Mouse (Mus musculus): ENCODE results near the gene Fam98b. TPM values are rescaled to one million over a fixed set of nuclear protein-coding genes. Genes with fewer than 3 reads are reported as not detected.

Fam98b gene
- polyA plus RNA-seq (2016; fragmentation: Nextera tagmentation; extraction: Ambion mirVana), result 19.8 and 19.9 TPM in 2 replicates

DNA sequence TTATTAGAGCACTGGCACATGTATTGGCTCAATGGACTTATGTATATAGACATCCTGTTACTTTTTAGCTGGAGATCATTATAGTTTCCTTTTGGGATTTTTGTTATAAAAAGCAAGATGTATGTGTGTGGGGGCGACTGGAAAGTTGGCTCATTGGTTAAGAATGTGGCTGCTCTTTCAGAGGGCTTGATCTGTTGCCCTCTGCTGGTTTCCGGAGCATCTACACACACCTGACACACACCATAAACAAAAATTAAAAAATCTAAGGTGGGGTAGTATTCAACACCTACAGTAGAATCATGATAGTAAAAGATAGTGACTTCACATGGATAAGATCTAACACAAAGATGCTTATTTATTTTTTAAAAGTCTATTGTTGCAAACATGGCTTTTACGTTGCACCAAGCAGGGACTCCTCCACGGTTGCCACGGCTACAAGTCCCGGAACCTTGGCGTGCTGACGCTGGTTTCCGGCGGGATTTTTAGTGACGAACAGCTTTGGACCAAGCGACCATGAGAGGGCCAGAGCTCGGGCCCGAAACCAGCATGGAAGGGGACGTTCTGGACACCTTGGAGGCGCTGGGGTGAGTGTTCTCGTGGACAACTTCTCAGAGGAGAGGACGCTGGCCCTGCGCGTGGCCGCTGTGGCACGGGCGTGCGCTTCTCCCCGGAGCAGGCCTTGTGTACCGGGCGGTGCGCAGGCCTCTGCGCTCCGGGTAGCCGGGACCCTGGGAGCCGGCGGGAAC is at the start of gene Fam98b:
Gene Fam98b (plus strand): TSS at position 485 of the 746 bp plus-strand sequence.
- 0 out of 2 replicates have a peak, but pooled peaks cover under 1% of the 10 kb centered on the region for H3K27me3 ChIP-seq (replicated peaks; ENCODE audit: low read depth, poor library complexity, severe bottlenecking)
- H3K9me3 ChIP-seq, result no peaks in the 10 kb centered on the region
- H3K27ac ChIP-seq (replicated peaks), result peak within 1 kb of the TSS; percentile 99
- H3K4me1 ChIP-seq, result peaks cover 9% of the 10 kb centered on the region
- peak within 1 kb of the TSS; percentile 93 for H3K4me3 ChIP-seq
- under 1% methylated on average over 33 of the region's 33 CpGs for WGBS
- peak; percentile 93 for DNase-seq (ENCODE audit: low spot score)
- H3K36me3 ChIP-seq (replicated peaks), result peaks cover 10% of the 10 kb centered on the region; the same call in 1 of the 2 replicates

DNA sequence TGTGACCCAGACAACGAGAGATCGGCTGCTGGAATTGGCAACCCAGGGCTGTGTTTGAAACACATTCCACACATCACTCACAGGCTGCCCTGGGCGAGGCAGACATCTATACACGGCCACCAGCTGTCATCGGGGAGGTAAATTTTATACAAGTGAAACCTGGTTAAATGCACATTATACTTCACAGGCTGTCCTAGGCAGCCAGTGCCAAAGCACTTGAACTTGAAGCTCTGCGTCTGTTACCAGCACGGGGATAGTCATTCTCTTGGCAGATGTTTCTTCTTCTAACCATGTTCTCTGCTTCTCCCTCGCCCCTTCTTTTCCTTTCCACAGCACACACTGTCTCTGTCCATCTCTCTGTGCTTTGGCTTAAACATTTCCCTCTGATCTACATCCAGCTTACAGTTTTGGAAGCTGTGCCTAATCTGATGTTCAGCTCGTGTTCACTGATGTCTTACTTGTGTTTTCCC is 48.6 kb upstream of the Fam98b start:
- H3K4me3 ChIP-seq, result no peak overlapping the region
- H3K27ac ChIP-seq (replicated peaks), result no peak overlapping the region
- WGBS, result 65% methylated on average over 9 of the region's 9 CpGs
- no peaks in the 10 kb centered on the region for H3K27me3 ChIP-seq (replicated peaks; ENCODE audit: low read depth, poor library complexity, severe bottlenecking)
- H3K9me3 ChIP-seq, result no peaks in the 10 kb centered on the region
- H3K4me1 ChIP-seq, result peaks cover 20% of the 10 kb centered on the region
- no peak for DNase-seq (ENCODE audit: low spot score)
- H3K36me3 ChIP-seq (replicated peaks), result no peaks in the 10 kb centered on the region

DNA sequence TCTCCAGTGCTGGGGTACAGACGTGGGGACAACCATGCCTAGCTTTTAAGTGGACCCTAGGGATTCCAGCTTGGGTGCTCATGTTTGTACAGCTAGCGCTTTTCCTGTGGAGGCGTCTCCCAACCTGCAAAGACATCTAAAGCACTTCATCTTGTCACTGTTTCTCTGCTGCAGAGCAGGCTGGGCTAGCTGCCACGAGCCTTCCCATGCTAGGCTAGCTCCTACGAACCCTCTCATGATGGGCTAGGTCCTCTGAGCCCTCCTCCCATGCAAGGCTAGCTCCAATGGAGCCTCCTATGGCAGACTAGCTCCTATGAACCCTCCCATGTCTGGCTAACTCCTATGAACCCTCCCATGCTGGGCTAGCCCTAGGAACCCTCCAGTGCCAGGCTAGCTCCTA is 46.2 kb upstream of the Fam98b start:
- no peak overlapping the region for H3K4me3 ChIP-seq
- no peaks in the 10 kb centered on the region for H3K27me3 ChIP-seq (replicated peaks; ENCODE audit: low read depth, poor library complexity, severe bottlenecking)
- WGBS, result 74% methylated on average over 5 of the region's 5 CpGs
- no peaks in the 10 kb centered on the region for H3K9me3 ChIP-seq
- no peak for DNase-seq (ENCODE audit: low spot score)
- H3K36me3 ChIP-seq (replicated peaks), result no peaks in the 10 kb centered on the region
- peaks cover 13% of the 10 kb centered on the region for H3K4me1 ChIP-seq
- no peak overlapping the region for H3K27ac ChIP-seq (replicated peaks)

DNA sequence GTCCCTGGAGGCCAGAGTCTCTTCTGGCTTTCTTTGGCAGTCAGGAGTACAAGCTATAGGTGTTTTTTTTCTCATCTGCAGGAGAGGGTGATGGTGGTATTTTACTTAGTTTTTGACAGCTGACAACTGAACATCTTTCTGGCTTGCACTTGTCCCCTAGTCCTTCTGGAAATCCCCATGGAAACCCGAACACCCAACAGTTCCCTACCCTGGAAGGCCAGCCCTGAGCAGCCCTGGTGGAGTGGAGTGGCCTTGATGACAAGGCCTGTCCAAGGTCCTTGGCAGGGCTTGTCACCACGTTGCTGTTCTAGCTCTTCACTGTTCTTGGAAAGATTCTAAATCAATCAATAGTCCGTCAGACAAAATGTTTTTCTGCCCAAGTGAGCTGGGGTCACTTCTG is 45.0 kb upstream of the Fam98b start:
- WGBS, result 76% methylated on average over 3 of the region's 3 CpGs

DNA sequence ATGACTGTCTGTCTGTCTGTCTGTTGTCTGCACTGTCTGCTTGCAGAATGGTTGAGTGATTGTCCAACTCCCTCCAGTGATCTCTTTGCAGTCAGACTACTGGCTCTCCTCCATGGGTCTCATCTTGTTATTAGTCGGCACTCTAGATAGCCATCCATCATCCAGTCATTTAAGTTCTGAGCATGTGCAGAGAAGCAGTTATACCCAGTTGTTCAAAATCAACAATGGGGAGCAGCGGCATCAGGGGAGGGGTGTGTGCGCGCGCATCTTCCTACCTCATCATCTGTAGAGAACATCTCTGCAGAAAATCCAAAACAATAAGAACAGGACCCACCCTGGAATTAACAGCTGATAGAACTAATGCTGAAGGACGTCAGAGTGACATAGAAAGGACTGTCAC is 44.5 kb upstream of the Fam98b start:
- no peak for DNase-seq (ENCODE audit: low spot score)
- H3K9me3 ChIP-seq, result no peaks in the 10 kb centered on the region
- no peaks in the 10 kb centered on the region for H3K36me3 ChIP-seq (replicated peaks)
- WGBS, result 88% methylated on average over 6 of the region's 6 CpGs
- peaks cover 15% of the 10 kb centered on the region for H3K4me1 ChIP-seq
- no peak overlapping the region for H3K4me3 ChIP-seq
- no peak overlapping the region for H3K27ac ChIP-seq (replicated peaks)
- no peaks in the 10 kb centered on the region for H3K27me3 ChIP-seq (replicated peaks; ENCODE audit: low read depth, poor library complexity, severe bottlenecking)

More for the DNA sequence above, 45.0 kb upstream of the Fam98b start:
- Histone ChIP-seq H3K27me3 (replicated peaks; ENCODE audit: low read depth, poor library complexity, severe bottlenecking) (no peaks in the 10 kb centered on the region), H3K36me3 (replicated peaks) (no peaks in the 10 kb centered on the region), H3K4me1 (peaks cover 16% of the 10 kb centered on the region), H3K9me3 (no peaks in the 10 kb centered on the region), H3K27ac (replicated peaks) (no peak overlapping the region), H3K4me3 (no peak overlapping the region)
- DNase-seq (ENCODE audit: low spot score), result no peak

DNA sequence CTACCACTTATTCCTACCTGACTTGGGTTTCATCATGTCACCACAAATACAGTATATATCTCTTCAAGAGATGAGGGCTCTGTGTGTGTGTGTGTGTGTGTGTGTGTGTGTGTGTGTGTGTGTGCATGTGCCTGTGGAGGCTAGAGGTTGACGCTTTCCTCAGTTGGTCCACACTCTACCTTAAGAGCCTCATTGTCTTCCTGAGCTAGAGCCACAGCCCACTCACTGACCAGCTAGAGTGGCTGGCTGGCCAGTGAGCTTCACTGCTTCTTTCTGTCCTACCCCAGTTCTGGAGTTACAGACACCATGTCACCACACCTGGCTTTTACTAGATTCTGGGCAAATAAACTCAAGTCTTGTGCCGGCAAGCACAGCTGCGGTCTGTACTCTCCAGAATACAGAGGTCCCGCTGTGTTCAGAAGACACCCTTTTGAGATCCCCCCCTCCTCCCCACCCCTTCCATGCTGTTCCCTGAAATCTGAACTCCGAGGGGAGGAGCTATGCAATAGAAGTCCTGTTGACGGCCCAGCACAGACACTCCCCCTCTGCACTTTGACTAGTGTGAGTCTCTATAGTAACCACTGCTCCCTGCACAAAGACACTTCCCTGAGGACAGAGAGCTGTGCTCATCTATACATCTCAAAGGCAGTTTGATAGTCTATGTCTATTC is 39.0 kb upstream of the Fam98b start:
- Histone ChIP-seq H3K9me3 (no peaks in the 10 kb centered on the region), H3K4me3 (peak overlapping the region; percentile 43), H3K27me3 (replicated peaks; ENCODE audit: low read depth, poor library complexity, severe bottlenecking) (no peaks in the 10 kb centered on the region), H3K36me3 (replicated peaks) (no peaks in the 10 kb centered on the region), H3K27ac (replicated peaks) (peak overlapping the region; percentile 73), H3K4me1 (peaks cover 24% of the 10 kb centered on the region)
- 2% methylated on average over 6 of the region's 6 CpGs for WGBS
- peak; percentile 74 for DNase-seq (ENCODE audit: low spot score)

DNA sequence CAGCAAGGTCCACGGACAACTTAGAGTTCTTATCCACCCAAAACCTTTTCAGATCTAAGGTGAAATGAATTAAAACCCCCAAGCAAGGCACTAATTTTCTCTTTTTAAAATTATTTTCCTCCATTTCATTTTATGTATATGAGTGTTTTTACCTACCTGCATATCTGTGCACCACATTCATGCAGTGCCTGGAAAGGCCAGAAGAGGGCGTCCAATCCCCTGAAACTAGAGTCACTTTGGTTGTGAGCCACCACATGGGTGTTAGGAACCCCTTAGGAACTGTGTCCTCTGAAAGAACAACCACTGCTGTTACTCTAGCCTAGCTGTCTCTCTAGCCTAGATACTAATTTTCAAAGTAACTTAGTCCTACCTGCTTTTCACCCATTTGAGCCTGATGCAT is 33.4 kb upstream of the Fam98b start:
- no peaks in the 10 kb centered on the region for H3K36me3 ChIP-seq (replicated peaks)
- 53% methylated on average over 2 of the region's 2 CpGs for WGBS

DNA sequence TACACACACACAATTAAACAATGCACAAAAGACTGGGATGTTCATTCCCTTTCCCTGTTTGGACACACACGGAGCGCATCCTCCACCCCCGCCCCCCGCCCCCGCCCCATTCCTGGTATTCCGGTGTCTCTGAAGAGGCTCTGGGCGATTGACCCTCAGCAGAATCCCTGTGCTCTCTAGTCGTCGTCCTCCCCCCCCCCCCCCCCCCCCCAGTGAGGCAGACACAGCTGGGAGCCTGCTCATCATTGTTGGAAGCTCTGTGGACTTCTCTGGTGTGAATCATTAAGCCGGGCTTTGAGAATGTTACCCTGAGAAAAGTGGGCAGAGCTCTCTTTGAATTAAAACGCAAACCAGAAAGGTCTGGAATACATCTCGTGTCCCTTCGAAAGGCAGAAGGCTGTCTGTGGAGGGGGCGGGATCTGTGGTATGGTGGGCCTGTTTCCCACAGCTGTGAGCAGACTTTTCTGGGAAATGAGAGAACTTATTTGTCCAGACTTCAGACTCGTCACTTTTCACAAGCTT is 31.8 kb upstream of the Fam98b start:
- peak; percentile 40 for DNase-seq (ENCODE audit: low spot score)
- Histone ChIP-seq H3K9me3 (no peaks in the 10 kb centered on the region), H3K4me3 (peak overlapping the region; percentile 28), H3K4me1 (peaks cover 7% of the 10 kb centered on the region), H3K36me3 (replicated peaks) (no peaks in the 10 kb centered on the region), H3K27ac (replicated peaks) (peak overlapping the region; percentile 20; the same call in 1 of the 2 replicates), H3K27me3 (replicated peaks; ENCODE audit: low read depth, poor library complexity, severe bottlenecking) (no peaks in the 10 kb centered on the region)
- WGBS, result 10% methylated on average over 15 of the region's 15 CpGs

More for the DNA sequence above, 33.4 kb upstream of the Fam98b start:
- Histone ChIP-seq H3K27me3 (replicated peaks; ENCODE audit: low read depth, poor library complexity, severe bottlenecking) (no peaks in the 10 kb centered on the region), H3K9me3 (no peaks in the 10 kb centered on the region), H3K4me3 (no peak overlapping the region), H3K4me1 (peaks cover 15% of the 10 kb centered on the region), H3K27ac (replicated peaks) (no peak overlapping the region)
- DNase-seq (ENCODE audit: low spot score), result no peak

DNA sequence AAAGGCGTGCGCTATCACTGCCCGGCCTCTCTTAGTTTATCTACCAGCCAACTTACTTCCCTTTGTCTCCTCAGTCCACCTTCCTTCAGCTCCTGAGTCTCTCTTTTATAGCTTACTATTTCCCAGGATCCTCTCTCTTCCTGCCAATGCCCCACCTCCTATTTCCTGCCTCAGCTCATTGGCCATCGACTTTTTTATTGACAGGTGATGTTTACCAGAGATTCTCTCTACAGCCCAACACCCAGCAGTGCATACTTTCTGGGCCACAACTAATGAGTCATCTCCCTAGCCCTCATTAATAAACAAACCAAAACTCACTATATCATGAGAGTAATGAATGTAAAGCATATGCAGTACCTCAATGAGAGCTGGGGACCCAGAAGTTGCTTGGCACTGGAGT is 30.0 kb upstream of the Fam98b start:
- Histone ChIP-seq H3K4me3 (no peak overlapping the region), H3K36me3 (replicated peaks) (no peaks in the 10 kb centered on the region), H3K27me3 (replicated peaks; ENCODE audit: low read depth, poor library complexity, severe bottlenecking) (no peaks in the 10 kb centered on the region), H3K27ac (replicated peaks) (no peak overlapping the region), H3K4me1 (peaks cover 7% of the 10 kb centered on the region), H3K9me3 (no peaks in the 10 kb centered on the region)
- DNase-seq (ENCODE audit: low spot score), result no peak
- 93% methylated on average over 4 of the region's 4 CpGs for WGBS

DNA sequence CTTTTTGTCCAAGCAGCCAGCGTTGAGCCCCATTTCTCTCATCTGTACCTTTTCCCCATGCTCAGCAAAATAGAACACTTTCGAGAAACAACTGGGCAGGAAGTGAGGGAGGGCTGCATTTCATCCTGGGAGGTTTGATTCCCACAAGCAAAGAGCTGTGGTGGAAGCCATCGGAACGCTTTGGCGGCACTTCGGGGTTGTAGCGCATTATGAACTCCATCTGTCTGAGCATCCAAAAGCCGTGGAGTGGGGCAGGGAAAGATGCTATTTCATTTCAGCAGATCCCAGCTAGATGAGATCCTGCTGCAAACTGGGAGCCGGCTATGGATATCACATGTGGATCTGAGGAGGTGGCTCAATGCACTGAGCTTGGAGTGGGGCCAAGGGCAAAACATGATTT is 26.9 kb upstream of the Fam98b start:
- Histone ChIP-seq H3K36me3 (replicated peaks) (no peaks in the 10 kb centered on the region), H3K9me3 (no peaks in the 10 kb centered on the region), H3K27ac (replicated peaks) (no peak overlapping the region), H3K27me3 (replicated peaks; ENCODE audit: low read depth, poor library complexity, severe bottlenecking) (no peaks in the 10 kb centered on the region), H3K4me3 (no peak overlapping the region), H3K4me1 (peaks cover 4% of the 10 kb centered on the region)
- DNase-seq (ENCODE audit: low spot score), result no peak
- WGBS, result 82% methylated on average over 9 of the region's 9 CpGs

DNA sequence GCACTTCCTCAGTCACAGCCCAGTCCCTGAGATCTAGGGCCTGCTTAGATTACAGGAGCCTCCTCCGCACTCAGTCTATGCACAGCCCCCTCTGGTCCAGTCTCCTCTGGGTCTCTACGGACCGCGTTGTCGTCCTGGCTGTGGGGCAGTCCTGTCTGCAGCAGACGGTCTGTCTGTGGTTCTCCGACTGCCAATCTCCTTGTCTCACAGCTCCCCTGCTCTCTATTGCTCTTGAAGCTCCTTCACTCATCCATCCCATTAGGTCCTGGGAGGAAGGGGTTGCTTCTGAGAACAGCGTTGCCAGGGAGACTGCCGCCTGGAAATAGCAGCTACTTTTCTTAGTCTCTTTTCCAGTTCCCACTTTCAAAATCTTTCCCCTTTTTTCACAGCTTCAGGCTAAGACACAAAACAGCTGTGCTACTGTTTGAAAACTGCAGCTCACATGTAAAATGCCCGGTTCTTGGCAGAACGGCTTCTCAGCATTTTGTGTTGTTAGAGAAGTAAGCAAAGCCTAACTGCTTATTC is 20.9 kb upstream of the Fam98b start:
- 64% methylated on average over 11 of the region's 11 CpGs for WGBS
- no peak overlapping the region for H3K4me3 ChIP-seq
- no peak for DNase-seq (ENCODE audit: low spot score)
- H3K4me1 ChIP-seq, result peaks cover 10% of the 10 kb centered on the region
- no peaks in the 10 kb centered on the region for H3K9me3 ChIP-seq
- H3K27ac ChIP-seq (replicated peaks), result 0 out of 2 replicates have a peak overlapping the region, but pooled peaks have one; percentile 14
- peaks cover 9% of the 10 kb centered on the region; the same call in 1 of the 2 replicates for H3K27me3 ChIP-seq (replicated peaks; ENCODE audit: low read depth, poor library complexity, severe bottlenecking)
- H3K36me3 ChIP-seq (replicated peaks), result no peaks in the 10 kb centered on the region

DNA sequence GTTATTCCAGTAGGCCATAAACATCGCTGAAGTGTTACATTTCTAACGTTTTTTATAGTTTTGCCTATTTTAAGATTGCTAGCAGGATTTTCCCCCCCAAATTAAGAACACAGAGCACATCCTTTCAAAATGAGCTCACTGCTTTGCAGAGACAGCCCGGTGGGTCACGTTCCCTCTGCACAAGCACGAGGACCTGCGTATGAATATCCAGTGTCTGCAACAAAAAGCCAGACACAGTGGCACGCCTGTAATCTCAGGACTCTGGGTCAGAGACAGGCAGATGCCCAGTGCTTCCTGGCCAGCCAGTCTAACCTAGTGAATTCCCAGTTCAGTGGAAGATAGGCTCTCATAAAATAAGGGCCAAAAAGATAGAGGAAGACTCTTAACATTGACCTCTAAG is 19.3 kb upstream of the Fam98b start:
- no peak for DNase-seq (ENCODE audit: low spot score)

More for the DNA sequence above, 19.3 kb upstream of the Fam98b start:
- no peaks in the 10 kb centered on the region for H3K36me3 ChIP-seq (replicated peaks)
- peaks cover 9% of the 10 kb centered on the region; the same call in 1 of the 2 replicates for H3K27me3 ChIP-seq (replicated peaks; ENCODE audit: low read depth, poor library complexity, severe bottlenecking)
- WGBS, result 85% methylated on average over 7 of the region's 7 CpGs
- H3K4me1 ChIP-seq, result peaks cover 10% of the 10 kb centered on the region
- no peaks in the 10 kb centered on the region for H3K9me3 ChIP-seq
- no peak overlapping the region for H3K27ac ChIP-seq (replicated peaks)
- H3K4me3 ChIP-seq, result no peak overlapping the region

Measured in embryonic facial prominence, embryonic 10.5 days (tissue).